Mouse (Mus musculus): ENCODE measurements around the gene Ctnnbl1. TPM values are rescaled to one million over a fixed set of nuclear protein-coding genes. Genes with fewer than 3 reads are reported as not detected.

The Ctnnbl1 gene
- polyA plus RNA-seq, 1 experiment from 2014 or later = 98.8 TPM

DNA sequence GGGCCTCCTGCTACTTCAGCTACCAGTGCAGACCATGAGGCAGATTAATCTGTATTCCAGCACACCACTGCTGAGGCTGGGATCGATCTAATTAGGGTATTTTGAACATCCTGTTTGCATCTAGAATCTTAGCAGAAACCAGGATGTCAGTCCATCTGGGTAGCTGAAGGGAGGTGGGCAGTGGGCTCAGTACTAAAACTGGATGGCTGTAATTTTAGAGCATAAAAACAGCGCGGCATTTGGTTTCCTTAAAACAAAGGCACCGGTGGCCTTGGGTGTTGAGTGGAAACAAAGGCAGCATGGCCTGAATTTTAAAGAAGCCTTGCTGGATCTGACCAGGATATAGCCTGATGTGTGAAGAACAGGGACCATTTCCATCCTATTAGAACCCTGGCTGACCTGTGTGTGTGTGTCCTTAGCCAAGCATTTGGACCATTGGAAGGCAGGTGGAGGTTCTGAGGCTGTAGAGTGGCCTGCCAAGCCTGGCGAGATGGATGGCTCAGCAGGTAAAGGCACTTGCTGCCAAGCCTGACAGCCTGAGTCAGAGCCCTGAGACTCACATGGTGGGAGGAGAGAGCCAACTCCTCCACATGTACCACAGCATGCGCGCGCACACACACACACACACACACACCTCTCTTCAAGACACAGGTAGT, 122.0 kb downstream of the Ctnnbl1 start:
- Histone ChIP-seq H3K9ac (ENCODE audit: low read length) (no peak overlapping the region), H3K9me3 (ENCODE audit: control insufficient read depth, low read length) (no peaks in the 10 kb centered on the region), H3K4me2 (no peak overlapping the region), H3K4me3 (ENCODE audit: low read depth, low read length) (no peak overlapping the region), H3K4me1 (ENCODE audit: control insufficient read depth, insufficient read depth, low read length) (no peaks in the 10 kb centered on the region), H3K27me3 (ENCODE audit: control insufficient read depth, insufficient read depth, low read length) (no peaks in the 10 kb centered on the region), H3K36me3 (ENCODE audit: control insufficient read depth, insufficient read depth, low read length) (no peaks in the 10 kb centered on the region), H3K27ac (ENCODE audit: low read depth, low read length) (no peak overlapping the region)
- WGBS = 85% methylated on average over 8 of the region's 8 CpGs
- ATAC-seq (ENCODE audit: low FRiP score) (no peak), DNase-seq (ENCODE audit: low spot score, missing footprints) (no peak)

DNA sequence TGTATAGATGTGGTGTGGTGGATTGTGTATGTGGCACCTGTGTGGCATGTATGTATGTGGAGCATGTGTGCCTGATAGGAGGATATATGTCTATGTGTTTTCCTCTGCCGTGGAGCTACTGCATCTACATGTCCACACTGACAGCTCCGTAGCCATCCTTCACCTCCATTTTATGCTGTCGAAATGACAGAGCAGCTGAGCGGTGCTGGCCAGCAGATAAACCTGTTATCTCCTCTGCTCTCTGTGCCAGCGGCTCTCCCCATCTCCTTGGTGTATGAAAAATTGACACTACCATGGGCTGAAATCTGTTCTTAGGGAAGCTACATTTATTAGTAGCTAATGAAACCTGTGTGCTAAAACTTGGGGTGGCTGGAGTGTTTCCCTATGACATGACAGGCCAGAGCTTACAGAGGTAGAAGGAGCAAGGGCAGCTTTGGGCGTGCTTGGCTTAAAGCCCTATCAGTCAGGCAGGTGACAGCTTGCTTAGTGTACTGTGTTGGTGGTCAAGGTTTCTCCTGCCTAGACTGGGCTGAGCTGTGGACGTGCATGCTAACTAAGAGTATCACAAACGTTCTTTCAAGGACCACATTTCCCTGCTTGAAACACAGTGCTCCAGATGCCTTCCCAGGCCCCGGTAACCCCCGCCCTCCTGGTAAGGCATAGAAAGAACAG, 124.2 kb downstream of the Ctnnbl1 start:
- H3K4me2 ChIP-seq = no peak overlapping the region
- no peak overlapping the region for H3K27ac ChIP-seq (ENCODE audit: low read depth, low read length)
- DNase-seq (ENCODE audit: low spot score, missing footprints) (no peak), ATAC-seq (ENCODE audit: low FRiP score) (no peak)
- no peak overlapping the region for H3K9ac ChIP-seq (ENCODE audit: low read length)
- H3K27me3 ChIP-seq (ENCODE audit: control insufficient read depth, insufficient read depth, low read length) = no peaks in the 10 kb centered on the region
- no peaks in the 10 kb centered on the region for H3K9me3 ChIP-seq (ENCODE audit: control insufficient read depth, low read length)
- WGBS = 86% methylated on average over 10 of the region's 10 CpGs
- no peaks in the 10 kb centered on the region for H3K4me1 ChIP-seq (ENCODE audit: control insufficient read depth, insufficient read depth, low read length)
- no peak overlapping the region for H3K4me3 ChIP-seq (ENCODE audit: low read depth, low read length)
- no peaks in the 10 kb centered on the region for H3K36me3 ChIP-seq (ENCODE audit: control insufficient read depth, insufficient read depth, low read length)

DNA sequence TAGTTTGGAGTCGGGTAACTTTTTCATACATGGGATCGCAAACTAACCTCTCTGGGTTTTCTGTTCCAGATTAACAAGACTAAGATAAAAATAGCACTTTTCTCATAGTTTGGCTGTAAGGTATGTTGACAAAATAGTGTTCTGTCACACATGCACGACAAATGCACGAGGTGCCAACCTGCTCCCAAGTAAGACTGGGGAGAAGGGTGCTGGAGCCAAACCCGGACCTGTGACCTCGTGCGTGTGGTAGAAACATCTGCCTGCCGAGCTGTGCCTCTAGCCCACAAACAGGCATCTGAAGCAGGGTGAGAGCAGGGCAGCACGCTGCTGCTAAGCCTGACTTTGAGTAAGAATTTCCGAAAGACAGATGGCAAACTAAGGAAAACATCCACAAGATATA, 125.1 kb downstream of the Ctnnbl1 start:
- Histone ChIP-seq H3K4me3 (ENCODE audit: low read depth, low read length) (no peak overlapping the region), H3K9me3 (ENCODE audit: control insufficient read depth, low read length) (no peaks in the 10 kb centered on the region), H3K36me3 (ENCODE audit: control insufficient read depth, insufficient read depth, low read length) (no peaks in the 10 kb centered on the region), H3K4me2 (no peak overlapping the region), H3K27ac (ENCODE audit: low read depth, low read length) (no peak overlapping the region), H3K4me1 (ENCODE audit: control insufficient read depth, insufficient read depth, low read length) (no peaks in the 10 kb centered on the region), H3K27me3 (ENCODE audit: control insufficient read depth, insufficient read depth, low read length) (no peaks in the 10 kb centered on the region), H3K9ac (ENCODE audit: low read length) (no peak overlapping the region)
- DNase-seq (ENCODE audit: low spot score, missing footprints) (no peak), ATAC-seq (ENCODE audit: low FRiP score) (no peak)
- 90% methylated on average over 10 of the region's 10 CpGs for WGBS

DNA sequence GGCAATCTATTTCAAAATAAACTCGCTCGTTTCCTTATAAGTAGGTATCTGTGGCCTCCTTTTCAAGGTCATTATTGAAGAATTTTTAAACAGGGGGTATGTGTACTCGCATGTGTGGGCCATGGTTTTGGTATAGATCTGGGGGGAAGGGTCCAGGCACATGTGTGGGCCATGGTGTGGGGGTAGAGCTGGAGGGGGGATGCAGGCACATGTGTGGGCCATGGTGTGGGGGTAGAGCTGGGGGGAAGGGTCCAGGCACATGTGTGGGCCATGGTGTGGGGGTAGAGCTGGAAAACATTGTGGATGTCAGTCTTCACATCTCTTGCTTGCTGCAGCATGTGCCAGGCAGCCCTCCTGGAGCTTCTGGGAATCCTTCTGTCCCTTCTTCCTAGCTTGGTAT, 129.9 kb downstream of the Ctnnbl1 start:
- Histone ChIP-seq H3K27ac (ENCODE audit: low read depth, low read length) (no peak overlapping the region), H3K27me3 (ENCODE audit: control insufficient read depth, insufficient read depth, low read length) (no peaks in the 10 kb centered on the region), H3K9me3 (ENCODE audit: control insufficient read depth, low read length) (no peaks in the 10 kb centered on the region), H3K36me3 (ENCODE audit: control insufficient read depth, insufficient read depth, low read length) (no peaks in the 10 kb centered on the region; the same call in 1 of the 2 replicates), H3K4me3 (ENCODE audit: low read depth, low read length) (no peak overlapping the region), H3K4me2 (no peak overlapping the region), H3K9ac (ENCODE audit: low read length) (no peak overlapping the region), H3K4me1 (ENCODE audit: control insufficient read depth, insufficient read depth, low read length) (no peaks in the 10 kb centered on the region)
- 92% methylated on average over 3 of the region's 3 CpGs for WGBS
- no peak for DNase-seq (ENCODE audit: low spot score, missing footprints)
- no peak for ATAC-seq (ENCODE audit: low FRiP score)

DNA sequence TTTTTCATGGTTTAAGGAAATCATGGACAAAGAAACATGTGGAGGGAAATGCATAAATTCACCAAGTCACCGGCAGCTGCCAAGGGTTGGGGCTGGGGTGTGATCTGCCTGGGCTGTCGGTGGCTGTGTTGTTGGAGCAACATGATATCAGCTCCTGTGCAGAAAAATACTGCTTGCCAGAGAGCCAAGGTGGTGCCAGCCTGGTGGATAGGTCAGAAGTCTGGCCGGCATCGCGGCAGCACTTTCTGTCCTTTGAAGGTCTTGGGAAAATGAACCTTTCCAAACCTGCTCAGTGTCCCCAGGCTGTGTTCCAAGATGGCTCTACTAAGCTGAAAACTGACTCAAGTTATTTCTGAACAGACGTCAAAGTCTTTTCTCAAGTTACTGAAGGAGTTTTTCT, 133.0 kb downstream of the Ctnnbl1 start:
- Histone ChIP-seq H3K9me3 (ENCODE audit: control insufficient read depth, low read length) (no peaks in the 10 kb centered on the region), H3K4me2 (no peak overlapping the region), H3K4me1 (ENCODE audit: control insufficient read depth, insufficient read depth, low read length) (no peaks in the 10 kb centered on the region), H3K27ac (ENCODE audit: low read depth, low read length) (no peak overlapping the region), H3K9ac (ENCODE audit: low read length) (no peak overlapping the region), H3K36me3 (ENCODE audit: control insufficient read depth, insufficient read depth, low read length) (no peaks in the 10 kb centered on the region; the same call in 1 of the 2 replicates), H3K4me3 (ENCODE audit: low read depth, low read length) (no peak overlapping the region), H3K27me3 (ENCODE audit: control insufficient read depth, insufficient read depth, low read length) (no peaks in the 10 kb centered on the region)
- no peak for DNase-seq (ENCODE audit: low spot score, missing footprints)
- no peak for ATAC-seq (ENCODE audit: low FRiP score)
- WGBS = 88% methylated on average over 6 of the region's 6 CpGs

DNA sequence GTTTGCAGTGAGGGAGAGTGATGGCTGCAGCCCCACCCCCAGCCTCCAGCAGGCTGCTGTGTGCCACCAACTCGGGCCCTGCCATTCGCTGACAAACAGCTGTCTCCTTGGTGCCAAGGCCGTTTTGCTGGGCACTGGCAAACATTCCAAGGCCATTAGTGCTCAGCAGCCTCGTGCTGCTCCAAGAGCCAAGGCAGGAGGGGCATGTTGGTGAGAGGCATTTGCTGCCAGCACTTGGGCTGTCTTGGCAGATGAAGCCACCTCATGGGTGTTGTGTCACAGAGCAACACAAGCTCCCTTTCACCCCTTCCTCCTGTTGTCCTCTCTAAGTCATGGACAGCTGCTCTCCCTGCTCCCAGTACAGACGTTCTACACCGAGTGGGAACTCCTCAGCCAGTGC, 136.0 kb downstream of the Ctnnbl1 start:
- no peaks in the 10 kb centered on the region for H3K4me1 ChIP-seq (ENCODE audit: control insufficient read depth, insufficient read depth, low read length)
- 90% methylated on average over 6 of the region's 6 CpGs for WGBS

DNA sequence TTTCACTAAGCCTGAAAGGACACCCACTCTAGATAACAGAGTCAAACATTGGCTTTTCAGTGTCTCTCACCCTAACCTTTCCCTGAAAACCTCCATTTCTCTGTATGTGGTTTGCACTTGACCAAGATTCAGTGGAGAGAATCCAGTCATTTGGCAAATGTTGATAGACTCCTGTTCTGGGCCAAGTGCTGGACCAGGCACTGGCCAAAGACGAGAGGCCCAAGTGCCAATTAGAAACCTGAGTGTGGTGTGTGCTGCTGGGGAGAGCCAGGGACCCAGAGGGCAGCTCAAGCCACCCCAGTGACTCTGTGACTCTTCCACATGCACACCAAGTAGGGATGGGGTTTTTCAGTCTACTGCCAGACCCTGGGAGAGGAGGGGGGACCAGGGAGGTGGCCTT, 136.5 kb downstream of the Ctnnbl1 start:
- Histone ChIP-seq H3K9me3 (ENCODE audit: control insufficient read depth, low read length) (no peaks in the 10 kb centered on the region), H3K4me1 (ENCODE audit: control insufficient read depth, insufficient read depth, low read length) (no peaks in the 10 kb centered on the region), H3K27me3 (ENCODE audit: control insufficient read depth, insufficient read depth, low read length) (no peaks in the 10 kb centered on the region), H3K4me3 (ENCODE audit: low read depth, low read length) (no peak overlapping the region), H3K27ac (ENCODE audit: low read depth, low read length) (no peak overlapping the region), H3K4me2 (no peak overlapping the region), H3K9ac (ENCODE audit: low read length) (no peak overlapping the region), H3K36me3 (ENCODE audit: control insufficient read depth, insufficient read depth, low read length) (no peaks in the 10 kb centered on the region; the same call in 1 of the 2 replicates)
- 83% methylated on average over 1 of the region's 1 CpGs for WGBS
- DNase-seq (ENCODE audit: low spot score, missing footprints) (no peak), ATAC-seq (ENCODE audit: low FRiP score) (no peak)

More for the DNA sequence above, 136.0 kb downstream of the Ctnnbl1 start:
- no peak overlapping the region for H3K4me2 ChIP-seq
- H3K9ac ChIP-seq (ENCODE audit: low read length) = no peak overlapping the region
- H3K27me3 ChIP-seq (ENCODE audit: control insufficient read depth, insufficient read depth, low read length) = no peaks in the 10 kb centered on the region
- H3K4me3 ChIP-seq (ENCODE audit: low read depth, low read length) = no peak overlapping the region
- no peak for ATAC-seq (ENCODE audit: low FRiP score)
- H3K9me3 ChIP-seq (ENCODE audit: control insufficient read depth, low read length) = no peaks in the 10 kb centered on the region
- no peak overlapping the region for H3K27ac ChIP-seq (ENCODE audit: low read depth, low read length)
- DNase-seq (ENCODE audit: low spot score, missing footprints) = no peak
- H3K36me3 ChIP-seq (ENCODE audit: control insufficient read depth, insufficient read depth, low read length) = no peaks in the 10 kb centered on the region; the same call in 1 of the 2 replicates

DNA sequence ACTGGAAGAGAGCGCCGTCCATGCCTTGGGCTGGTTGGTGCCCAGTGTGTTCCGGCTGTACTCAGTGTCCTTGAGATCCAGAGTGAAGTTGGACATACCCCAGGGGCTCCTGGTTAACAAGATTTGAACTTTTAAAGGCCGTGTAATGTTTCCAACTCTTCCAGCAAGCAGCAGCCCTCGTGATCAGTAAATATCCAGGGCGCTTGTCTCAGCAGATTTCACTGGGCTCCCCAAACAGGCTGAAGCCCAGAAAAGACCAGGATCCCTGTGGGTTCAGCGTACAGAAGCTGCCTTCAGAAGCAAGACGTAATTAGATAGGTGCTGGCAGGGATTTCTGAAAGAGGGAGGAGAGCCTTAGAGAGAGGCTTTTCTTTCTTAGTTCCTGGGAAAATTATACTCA, 137.9 kb downstream of the Ctnnbl1 start:
- Histone ChIP-seq H3K4me2 (no peak overlapping the region), H3K9me3 (ENCODE audit: control insufficient read depth, low read length) (no peaks in the 10 kb centered on the region), H3K36me3 (ENCODE audit: control insufficient read depth, insufficient read depth, low read length) (no peaks in the 10 kb centered on the region; the same call in 1 of the 2 replicates), H3K27ac (ENCODE audit: low read depth, low read length) (no peak overlapping the region), H3K9ac (ENCODE audit: low read length) (no peak overlapping the region), H3K4me3 (ENCODE audit: low read depth, low read length) (no peak overlapping the region), H3K27me3 (ENCODE audit: control insufficient read depth, insufficient read depth, low read length) (no peaks in the 10 kb centered on the region), H3K4me1 (ENCODE audit: control insufficient read depth, insufficient read depth, low read length) (no peaks in the 10 kb centered on the region)
- ATAC-seq (ENCODE audit: low FRiP score) (no peak), DNase-seq (ENCODE audit: low spot score, missing footprints) (no peak)
- WGBS = 76% methylated on average over 8 of the region's 8 CpGs

DNA sequence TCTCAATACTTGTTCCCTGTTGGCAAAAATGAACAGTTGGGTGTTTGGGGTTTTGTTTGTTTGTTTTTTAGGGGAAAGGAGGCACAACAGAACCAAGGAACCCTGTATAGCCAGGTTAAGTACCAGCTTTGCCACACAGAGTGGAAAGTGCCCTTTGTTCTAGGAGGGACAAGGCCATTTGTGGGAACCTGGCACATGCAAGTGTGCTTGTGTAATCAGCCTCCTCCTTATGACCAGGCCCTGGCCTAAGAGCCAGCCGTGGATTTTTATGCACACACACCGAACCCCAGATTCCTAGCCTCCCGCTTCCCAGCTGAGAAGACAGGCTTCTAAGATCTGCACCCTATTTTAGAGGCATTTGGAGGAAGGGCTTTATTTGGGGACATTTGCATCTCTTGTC, 140.2 kb downstream of the Ctnnbl1 start:
- Histone ChIP-seq H3K27ac (ENCODE audit: low read depth, low read length) (no peak overlapping the region), H3K9ac (ENCODE audit: low read length) (no peak overlapping the region), H3K9me3 (ENCODE audit: control insufficient read depth, low read length) (no peaks in the 10 kb centered on the region), H3K4me2 (no peak overlapping the region), H3K4me1 (ENCODE audit: control insufficient read depth, insufficient read depth, low read length) (peaks cover 5% of the 10 kb centered on the region), H3K27me3 (ENCODE audit: control insufficient read depth, insufficient read depth, low read length) (no peaks in the 10 kb centered on the region), H3K4me3 (ENCODE audit: low read depth, low read length) (no peak overlapping the region), H3K36me3 (ENCODE audit: control insufficient read depth, insufficient read depth, low read length) (no peaks in the 10 kb centered on the region; the same call in 1 of the 2 replicates)
- DNase-seq (ENCODE audit: low spot score, missing footprints) (no peak), ATAC-seq (ENCODE audit: low FRiP score) (no peak)
- 92% methylated on average over 3 of the region's 3 CpGs for WGBS
